Mouse (Mus musculus): ENCODE results near the gene C2cd3.
A peak's percentile ranks its signal among the peaks of the same experiment; 100 is the strongest.

Gene C2cd3

DNA sequence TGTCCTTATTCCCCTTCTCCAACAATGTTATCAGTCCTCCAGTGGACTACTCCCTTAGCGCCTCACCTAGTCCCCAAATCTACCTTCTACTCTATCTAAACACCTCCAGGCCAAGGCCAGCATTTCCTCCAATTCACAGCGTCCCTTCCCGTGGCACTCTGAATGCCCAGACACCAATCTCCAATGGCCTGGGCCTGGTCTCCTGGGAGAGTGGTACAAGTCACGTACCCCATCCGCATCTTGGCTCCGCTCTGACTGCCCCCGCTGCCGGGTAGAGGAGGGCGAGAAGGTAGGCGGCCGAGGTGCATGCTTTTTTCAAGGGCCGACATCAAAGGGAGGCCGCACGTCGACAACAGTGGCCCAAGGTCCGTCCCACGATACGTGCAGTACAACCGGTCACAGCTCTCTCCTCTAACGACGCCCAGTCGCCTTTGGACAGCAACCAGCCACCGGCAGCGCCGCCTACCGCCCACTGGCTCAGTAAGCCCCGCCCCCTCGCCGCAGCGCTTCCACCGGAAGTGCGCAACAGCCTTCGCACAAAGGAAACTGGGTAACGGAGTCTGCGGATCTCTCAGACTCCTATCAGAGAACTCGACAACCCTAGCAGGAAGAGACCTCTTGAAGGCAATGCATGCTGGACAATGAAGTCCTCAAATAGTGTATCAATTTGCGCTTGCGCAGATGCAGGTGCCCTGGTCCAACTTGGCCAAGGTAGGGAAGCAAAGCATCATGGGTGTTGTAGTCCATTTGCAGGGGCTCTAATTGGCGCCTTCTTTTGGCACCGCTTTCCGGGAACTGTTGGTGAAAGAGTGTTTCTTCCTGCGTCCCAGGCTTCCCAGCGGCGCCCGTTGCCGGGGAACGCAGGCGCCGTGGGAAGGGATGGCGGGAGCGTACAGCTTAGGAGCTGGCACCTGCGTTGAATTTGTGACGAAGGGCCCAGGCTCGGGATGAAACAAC lies at the start of gene C2cd3, which contains the start of gene Ppme1:
Gene C2cd3, plus strand, starts transcription at position 739 of the 957 bp plus-strand sequence.
Gene Ppme1, minus strand, starts transcription at position 813 of the 957 bp plus-strand sequence.
- DNase-seq = peak; percentile 99

GRCm38 (mm10) chr7:100323721-100324120 lies 48.3 kb upstream of the C2cd3 start:
- DNase-seq = no peak

DNA sequence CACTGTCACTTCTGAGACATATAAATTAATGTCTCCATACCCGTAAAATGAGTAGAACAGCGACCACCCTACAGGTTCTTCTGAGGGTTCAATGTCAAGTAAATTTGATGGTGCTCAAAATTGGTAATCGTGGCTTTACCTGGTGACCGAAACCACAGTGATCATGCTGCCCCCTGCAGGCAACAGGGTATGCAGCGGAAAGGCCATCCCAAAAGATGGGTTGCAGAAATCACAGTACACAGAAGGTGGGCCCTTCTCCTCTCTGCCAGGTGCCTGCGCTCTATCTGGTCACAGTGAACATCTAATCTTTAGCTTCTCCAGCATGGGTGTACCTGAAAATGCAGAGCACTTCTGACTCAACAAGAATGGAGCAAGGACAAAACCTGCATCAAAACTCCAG lies 46.6 kb upstream of the C2cd3 start:
- DNase-seq = peak; percentile 71 to 74

DNA sequence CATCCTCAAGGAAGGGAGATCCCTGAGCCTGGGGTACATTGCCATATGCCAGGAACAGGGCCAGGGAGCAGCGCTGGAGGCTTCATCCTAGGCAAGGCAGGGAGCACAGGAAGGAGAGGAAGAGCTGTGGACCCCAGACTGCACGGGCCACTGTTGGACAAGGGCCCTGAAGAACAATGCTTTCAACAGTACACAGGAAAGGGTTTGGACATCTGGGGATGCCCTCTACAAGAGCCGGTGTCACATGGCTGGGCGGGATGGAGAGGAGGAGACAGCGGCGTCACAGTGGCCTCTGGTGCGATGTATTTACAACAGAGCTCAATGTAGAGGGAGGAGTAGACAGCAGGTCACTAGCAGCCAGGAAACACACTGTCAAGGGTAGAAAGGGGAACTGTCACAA lies 44.5 kb upstream of the C2cd3 start:
- peak; percentile 23 to 45 for DNase-seq

- DNase-seq = no peak
Observed at GRCm38 (mm10) chr7:100328636-100329035, 43.4 kb upstream of the C2cd3 start.

DNA sequence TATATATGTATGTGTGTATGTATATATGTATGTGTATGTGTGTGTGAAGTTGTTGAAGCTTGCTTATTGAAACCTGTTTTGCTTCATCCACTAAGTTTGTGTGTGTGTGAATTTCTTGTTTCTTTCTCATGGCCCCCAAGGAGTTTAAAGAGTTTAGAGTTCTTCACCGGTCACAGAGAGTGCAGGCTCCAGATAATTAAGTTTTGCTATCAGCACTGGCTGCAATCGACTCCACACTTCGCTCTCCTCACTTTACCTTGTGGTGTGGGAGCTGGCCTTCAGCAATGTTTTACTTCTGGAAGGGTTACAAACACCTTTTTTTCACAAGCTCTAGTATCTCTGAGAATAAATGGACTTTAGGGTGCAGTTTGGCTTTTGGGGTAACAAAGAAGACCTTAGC lies 40.8 kb upstream of the C2cd3 start:
- DNase-seq = no peak

DNA sequence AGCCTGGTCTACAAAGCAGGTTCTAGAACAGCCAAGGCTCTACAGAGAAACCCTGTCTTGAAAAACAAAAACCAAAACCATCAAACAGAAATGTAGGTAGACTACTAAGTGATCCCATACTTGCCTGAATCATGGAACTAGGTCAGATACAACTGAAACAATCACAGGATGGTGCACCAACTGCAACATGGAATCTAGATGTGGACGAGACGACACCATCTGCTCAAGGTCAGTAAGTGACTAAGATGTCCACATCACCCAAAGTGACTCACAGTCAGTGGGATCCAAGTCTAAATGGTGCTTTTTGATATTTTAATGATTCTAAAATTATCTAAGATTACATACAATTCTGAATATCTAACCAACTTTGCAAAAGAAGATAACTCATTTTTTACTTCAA lies 36.1 kb upstream of the C2cd3 start:
- DNase-seq = no peak

- no peak for DNase-seq
Observed at GRCm38 (mm10) chr7:100354984-100355383, 17.0 kb upstream of the C2cd3 start.

DNA sequence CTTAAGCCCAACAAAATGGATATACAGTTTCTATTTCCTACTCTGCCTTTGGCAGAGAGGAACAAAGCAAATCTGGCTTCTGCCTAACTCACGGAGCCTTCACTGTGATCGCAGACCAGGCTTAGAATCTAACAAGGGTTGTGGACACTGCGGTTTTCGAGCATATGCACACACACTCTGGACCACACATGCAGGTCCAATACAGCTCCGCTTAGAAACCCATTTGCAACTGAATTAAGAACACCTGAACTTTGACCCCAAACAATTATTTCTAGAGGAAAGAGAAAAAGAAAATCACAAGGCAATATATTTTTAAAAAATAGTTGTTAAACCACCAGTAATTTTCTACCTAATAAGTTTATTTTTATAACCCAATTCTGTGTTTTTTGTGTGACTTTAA lies 15.7 kb upstream of the C2cd3 start:
- no peak for DNase-seq

DNA sequence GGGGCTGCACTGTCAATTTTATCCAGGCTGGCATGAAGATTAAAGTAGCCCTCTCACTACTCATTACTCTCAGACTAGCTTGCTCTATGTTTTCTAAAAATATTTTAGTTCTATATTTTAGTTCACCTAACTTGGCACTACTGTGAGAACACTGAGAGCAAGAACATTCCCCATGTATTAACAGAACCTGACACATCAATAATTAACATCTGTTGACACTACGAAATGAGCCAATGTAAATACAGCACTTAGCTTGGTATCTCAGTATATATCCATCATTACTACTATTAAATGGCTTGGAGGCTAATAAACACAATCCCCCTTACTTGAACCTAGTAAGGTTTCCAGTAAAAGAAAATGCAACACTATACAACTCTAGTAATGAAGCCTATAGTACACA lies 15.3 kb upstream of the C2cd3 start:
- DNase-seq = no peak

- DNase-seq = no peak
Observed at GRCm38 (mm10) chr7:100357856-100358255, 14.2 kb upstream of the C2cd3 start.

- no peak for DNase-seq
Observed at GRCm38 (mm10) chr7:100363162-100363561, 8.9 kb upstream of the C2cd3 start.

DNA sequence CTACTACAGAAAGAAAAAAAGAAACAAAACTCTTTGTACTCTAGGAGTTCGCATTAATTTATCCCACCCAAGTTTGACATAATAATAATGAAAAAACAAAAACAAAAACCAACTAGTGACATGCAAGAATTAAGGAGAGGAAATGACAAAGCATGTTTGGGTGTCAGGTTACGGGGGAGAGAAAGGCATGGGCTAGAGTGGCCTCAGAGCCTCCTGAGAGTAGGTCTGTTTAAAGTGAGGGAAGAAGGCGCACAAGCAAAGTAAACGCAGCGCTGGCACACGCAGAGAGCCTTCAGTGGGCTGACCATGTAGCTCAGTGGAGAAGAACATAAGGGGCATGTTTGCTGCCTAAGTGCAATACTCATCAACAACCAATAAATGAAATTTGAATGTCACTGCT lies 7.1 kb upstream of the C2cd3 start:
- no peak for DNase-seq

DNA sequence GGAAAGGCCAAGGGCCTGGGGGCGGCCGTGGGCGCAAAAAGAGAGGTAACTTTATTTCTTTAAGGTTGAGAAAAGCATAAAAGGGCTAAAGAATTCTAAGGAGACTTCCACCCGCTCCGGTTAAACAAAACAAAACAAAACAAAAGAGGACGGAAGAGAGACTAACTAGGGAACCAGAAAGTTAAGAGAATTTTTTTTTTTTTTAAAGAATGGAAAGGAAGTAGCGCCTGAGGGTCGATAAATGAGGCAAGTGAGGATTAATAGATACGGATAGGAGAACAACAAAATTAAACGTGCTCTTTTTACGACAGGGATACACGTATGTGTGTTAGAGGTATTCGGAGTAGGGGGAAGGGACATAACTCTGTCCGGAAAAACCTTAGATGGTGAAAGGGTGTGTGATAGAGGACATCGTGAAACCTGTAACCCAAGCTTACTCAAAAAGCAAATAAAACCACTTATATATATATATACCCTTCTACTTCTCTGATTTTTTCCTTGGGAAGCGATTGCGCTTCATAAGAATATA lies 483 bp downstream of the C2cd3 start:
- DNase-seq = no peak

- no peak for DNase-seq
Observed at GRCm38 (mm10) chr7:100378257-100378656, 6.2 kb downstream of the C2cd3 start.

DNA sequence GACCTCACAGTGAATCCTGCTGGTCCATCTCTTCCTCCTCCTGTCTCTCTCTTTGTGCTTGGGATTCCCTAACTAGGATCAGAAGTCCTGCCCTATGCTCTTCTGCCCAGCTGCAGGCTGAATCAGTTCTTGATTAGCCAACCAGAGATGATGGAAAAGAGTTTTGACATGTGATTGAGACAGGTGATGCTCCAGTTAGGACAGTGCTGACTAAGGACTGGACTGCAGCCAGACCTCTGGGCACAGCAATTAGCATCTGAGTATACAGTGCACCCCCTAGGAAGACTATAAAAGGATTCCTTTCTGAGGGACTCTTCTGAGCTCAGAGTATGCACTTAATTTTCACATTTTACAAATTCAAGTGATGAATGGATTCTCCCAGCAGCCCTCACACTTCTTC lies 9.1 kb downstream of the C2cd3 start:
- no peak for DNase-seq

DNA sequence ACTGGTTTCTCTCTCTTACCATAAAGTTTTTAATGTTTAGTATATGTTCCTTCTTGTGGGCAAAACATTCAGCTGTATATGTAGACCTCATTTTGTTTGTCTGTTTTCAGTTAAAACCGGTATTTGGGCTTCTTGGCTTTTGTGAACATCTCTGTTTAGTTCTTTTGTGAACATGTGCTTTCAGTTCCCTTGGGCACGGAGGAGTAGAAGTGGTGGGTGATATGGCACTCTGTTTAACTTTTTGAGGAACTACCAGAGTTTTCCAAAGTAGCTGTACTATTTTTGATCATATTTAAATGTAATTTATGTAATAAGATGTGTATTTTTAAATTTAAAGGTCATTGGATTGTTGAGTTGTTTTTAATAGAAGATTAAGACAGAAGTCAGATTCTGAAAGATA lies 11.2 kb downstream of the C2cd3 start:
- DNase-seq = no peak

GRCm38 (mm10) chr7:100388174-100388573 lies 16.1 kb downstream of the C2cd3 start:
- no peak for DNase-seq

- DNase-seq = no peak
Observed at GRCm38 (mm10) chr7:100390166-100390565, 18.1 kb downstream of the C2cd3 start.

DNA sequence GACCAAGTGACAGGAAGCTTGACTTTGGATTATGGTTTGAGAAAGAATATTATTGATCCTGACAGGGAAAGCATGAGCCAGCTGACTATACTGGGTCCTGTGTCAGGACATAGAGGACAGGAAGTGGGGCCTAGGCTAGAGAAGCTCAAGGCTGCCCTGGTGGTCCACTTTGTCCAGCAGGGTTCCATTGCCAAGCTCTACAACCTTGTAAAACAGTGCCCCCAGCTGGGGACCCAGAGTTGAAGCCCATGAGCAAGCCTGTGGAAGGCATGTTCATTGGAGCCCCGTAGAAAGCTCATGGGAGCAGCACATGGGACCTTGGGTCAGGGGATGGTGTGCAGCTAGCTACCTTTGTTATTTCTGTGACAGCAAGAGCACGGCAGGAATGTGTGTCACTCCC lies 20.2 kb downstream of the C2cd3 start:
- DNase-seq = peak; percentile 46 to 58

- no peak for DNase-seq
Observed at GRCm38 (mm10) chr7:100399231-100399913, 27.3 kb downstream of the C2cd3 start.

GRCm38 (mm10) chr7:100400899-100401539 lies 29.0 kb downstream of the C2cd3 start:
- no peak for DNase-seq

GRCm38 (mm10) chr7:100402715-100403114 lies 30.7 kb downstream of the C2cd3 start:
- DNase-seq = no peak

All from kidney, postnatal 4 days (tissue).